Mouse (Mus musculus) left cerebral cortex, adult 2 months (tissue): ENCODE results near the gene Acin1. TPM values are rescaled to one million over a fixed set of nuclear protein-coding genes. Genes with fewer than 3 reads are reported as not detected.

Source experiments
- DNase-seq, 2 experiments: peaks; one replicate each; pipeline ENCODE4 v3.0.0; 2021 to 2022; ENCODE audit warnings: low spot score in 2 of 2, mixed read lengths in 1 of 2; ENCODE audit errors: extremely low spot score in 1 of 2
- H3K27ac ChIP-seq: fragments of 200-600 bp; 2 replicates; pipeline ENCODE4 v1.8.1; 2022
- H3K4me3 ChIP-seq: fragments of 200-600 bp; 2 replicates; pipeline ENCODE4 v1.8.1; 2022
- CTCF ChIP-seq: fragments of 200-600 bp; IDR thresholded peaks from 2 replicates; pipeline ENCODE4 v1.8.1; 2022; ENCODE audit warnings: antibody characterized with exemption, mild to moderate bottlenecking, moderate library complexity
- intact Hi-C: fragments of 180-260 bp; cut with DNase I; formaldehyde crosslinking; loops from one replicate; pipeline ENCODE4 v1.15.1; 2025
- microRNA-seq, 2 experiments: library from miRNA; unstranded; fragments of <30 nt; microRNA quantifications; one replicate each; pipeline ENCODE4 v1.2.0; 2021
- total RNA-seq, 2 experiments: library from RNA; stranded (reverse); gene quantifications; 2 replicates each; pipeline ENCODE4 v1.2.3; 2021

The Acin1 gene
- total RNA-seq, 2 experiments from 2014 or later: 200 to 232 TPM

GRCm38 (mm10) chr14:54601601-54602000 lies 85.1 kb downstream of the Acin1 start:
- H3K4me3 ChIP-seq: no peak overlapping the region
- no peak overlapping the region for H3K27ac ChIP-seq
- no peak for TF ChIP-seq CTCF
- intact Hi-C loops: no loop called here
- no peak for DNase-seq

GRCm38 (mm10) chr14:54597084-54597483 lies 89.6 kb downstream of the Acin1 start:
- H3K4me3 ChIP-seq: no peak overlapping the region
- intact Hi-C loops: no loop called here
- no peak overlapping the region for H3K27ac ChIP-seq
- TF ChIP-seq CTCF: peak; percentile 48
- DNase-seq: no peak

- Histone ChIP-seq H3K4me3 (peak overlapping the region; percentile 40), H3K27ac (peak overlapping the region; percentile 88)
- intact Hi-C loops: no loop called here
- TF ChIP-seq CTCF: no peak; the same call in 1 of the 2 replicates
- no peak for DNase-seq
These were observed 91.9 kb downstream of the Acin1 start for GRCm38 (mm10) chr14:54594631-54595414.

GRCm38 (mm10) chr14:54594055-54594454 lies 92.7 kb downstream of the Acin1 start:
- no peak for DNase-seq
- Histone ChIP-seq H3K4me3 (no peak overlapping the region), H3K27ac (peak overlapping the region; percentile 88)
- peak; percentile 33 for TF ChIP-seq CTCF
- intact Hi-C loops: no loop called here

- intact Hi-C loops: loop anchor here (2.0 kb wide), 1 partner anchor 18 kb away; no protein-coding TSS in a partner anchor
These were observed 94.3 kb downstream of the Acin1 start for GRCm38 (mm10) chr14:54592319-54592934.

More at GRCm38 (mm10) chr14:54592319-54592934, 94.3 kb downstream of the Acin1 start:
- peak overlapping the region; percentile 80 for H3K27ac ChIP-seq
- DNase-seq: no peak
- H3K4me3 ChIP-seq: no peak overlapping the region; the same call in 1 of the 2 replicates
- TF ChIP-seq CTCF: no peak

Small RNAs within 50 kb of the gene (microRNA-seq; reads per million reads assigned to microRNA genes)
- gene Mir686: 0 reads per million in 2 experiments
- 0 reads per million in 2 experiments for gene Mir6948

Other genes starting within 250 kb of the Acin1 start
- gene Lrp10, start 222.8 kb downstream of the Acin1 start, total RNA-seq: 10 to 100 TPM; 18.9 to 25.0 TPM
- gene Rem2, start 210.8 kb downstream of the Acin1 start, total RNA-seq: 1 to 10 TPM; 3.2 to 7.2 TPM
- 10 to 100 TPM; 46.5 to 48.3 TPM for gene Prmt5, start 169.4 kb downstream of the Acin1 start, total RNA-seq
- 1 to 10 TPM; 2.2 to 2.7 TPM for gene Haus4, start 132.3 kb downstream of the Acin1 start, total RNA-seq
- 1 to 10 TPM; 1.3 to 2.8 TPM for gene Ajuba, start 109.4 kb downstream of the Acin1 start, total RNA-seq
- 1 to 10 TPM; 8.3 to 9.0 TPM for gene 4931414P19Rik, start 80.9 kb downstream of the Acin1 start, total RNA-seq
- gene Psmb5, start 68.9 kb downstream of the Acin1 start, total RNA-seq: 100 to 1,000 TPM; 166 to 167 TPM
- gene Psmb11, start 65.5 kb downstream of the Acin1 start, total RNA-seq: not detected
- gene Gm17606, start 46.0 kb downstream of the Acin1 start, total RNA-seq: not detected
- gene Cdh24, start 45.6 kb downstream of the Acin1 start, total RNA-seq: 10 to 100 TPM in 1 of 2 experiments, 1 to 10 TPM in 1; 8.2 to 11.3 TPM
- gene 1700123O20Rik, start 715 bp downstream of the Acin1 start, total RNA-seq: 10 to 100 TPM; 20.2 to 22.7 TPM
- not detected for gene Gm29776, start 11.9 kb upstream of the Acin1 start, total RNA-seq
- gene Cebpe, start 25.2 kb upstream of the Acin1 start, total RNA-seq: not detected
- 10 to 100 TPM; 54.3 to 58.6 TPM for gene Slc7a8, start 95.0 kb upstream of the Acin1 start, total RNA-seq
- not detected for gene Rnf212b, start 127.2 kb upstream of the Acin1 start, total RNA-seq
- 10 to 100 TPM; 19.4 to 20.8 TPM for gene Homez, start 184.0 kb upstream of the Acin1 start, total RNA-seq
- gene Ppp1r3e, start 190.6 kb upstream of the Acin1 start, total RNA-seq: 10 to 100 TPM; 18.6 to 21.2 TPM
- 100 to 1,000 TPM; 132 to 137 TPM for gene Bcl2l2, start 196.4 kb upstream of the Acin1 start, total RNA-seq
- 1 to 10 TPM; 2.8 to 3.7 TPM for gene Gm20521, start 196.5 kb upstream of the Acin1 start, total RNA-seq
- gene Pabpn1, start 205.6 kb upstream of the Acin1 start, total RNA-seq: 100 to 1,000 TPM; 247 to 267 TPM
- gene Slc22a17, start 226.2 kb upstream of the Acin1 start, total RNA-seq: 100 to 1,000 TPM; 586 to 617 TPM
- gene Efs, start 239.2 kb upstream of the Acin1 start, total RNA-seq: 1 to 10 TPM; 5.1 to 8.1 TPM
- gene Il25, start 245.8 kb upstream of the Acin1 start, total RNA-seq: not detected
- gene Cmtm5, start 249.3 kb upstream of the Acin1 start, total RNA-seq: 10 to 100 TPM; 46.5 to 53.5 TPM